Mouse (Mus musculus) megakaryocyte, embryonic 14.5 days (primary cell): ENCODE results near the gene Bfsp2. TPM values are rescaled to one million over a fixed set of nuclear protein-coding genes. Genes with fewer than 3 reads are reported as not detected.

Source experiments
- H3K27me3 ChIP-seq: replicated peaks from 2 replicates; pipeline ENCODE3; 2012; ENCODE audit warnings: inconsistent platforms
- H3K36me3 ChIP-seq: replicated peaks from 2 replicates; pipeline ENCODE3; 2012; ENCODE audit warnings: low read length, inconsistent platforms, mixed read lengths
- H3K4me1 ChIP-seq: 2 replicates; pipeline ENCODE4 v1.6.1; 2012; ENCODE audit warnings: inconsistent platforms
- H3K4me3 ChIP-seq: replicated peaks from 2 replicates; pipeline ENCODE3; 2012; ENCODE audit warnings: moderate library complexity, mild to moderate bottlenecking, inconsistent platforms
- H3K9me3 ChIP-seq: 2 replicates; pipeline ENCODE4 v1.6.1; 2012; ENCODE audit warnings: inconsistent platforms
- FLI1 ChIP-seq: IDR thresholded peaks from 2 replicates; pipeline ENCODE4 v1.6.1; 2012; ENCODE audit warnings: low read length, inconsistent platforms, mixed read lengths
- GATA1 ChIP-seq: IDR thresholded peaks from 3 replicates; pipeline ENCODE4 v1.6.1; 2012; ENCODE audit warnings: mixed read lengths, low read length, inconsistent platforms, borderline replicate concordance
- polyA plus RNA-seq: library from polyadenylated mRNA; stranded (reverse); fragments of >175 nt; gene quantifications from 2 replicates; pipeline ENCODE4 v1.2.3, GENCODE M21; 2012; ENCODE audit warnings: low replicate concordance; ENCODE audit not compliant: insufficient read depth

Bfsp2 gene
- polyA plus RNA-seq, 1 experiment: 0.95 TPM

GRCm38 (mm10) chr9:103387011-103387653, 93.1 kb downstream of the Bfsp2 start:
- peaks cover 4% of the 10 kb centered on the region; the same call in 1 of the 2 replicates for H3K9me3 ChIP-seq
- no peaks in the 10 kb centered on the region for H3K36me3 ChIP-seq
- TF ChIP-seq FLI1: no peak
- no peak for TF ChIP-seq GATA1
- H3K4me1 ChIP-seq: peaks cover 21% of the 10 kb centered on the region
- no peak overlapping the region for H3K4me3 ChIP-seq
- peaks cover 6% of the 10 kb centered on the region for H3K27me3 ChIP-seq

- Histone ChIP-seq H3K4me1 (peaks cover 18% of the 10 kb centered on the region), H3K36me3 (no peaks in the 10 kb centered on the region), H3K4me3 (no peak overlapping the region), H3K27me3 (peaks cover 1% of the 10 kb centered on the region), H3K9me3 (peaks cover under 1% of the 10 kb centered on the region; the same call in 1 of the 2 replicates)
- TF ChIP-seq GATA1: no peak
- no peak for TF ChIP-seq FLI1
Measured at GRCm38 (mm10) chr9:103386573-103386972, 93.6 kb downstream of the Bfsp2 start.

GRCm38 (mm10) chr9:103385600-103385999, 94.6 kb downstream of the Bfsp2 start:
- Histone ChIP-seq H3K36me3 (no peaks in the 10 kb centered on the region), H3K27me3 (no peaks in the 10 kb centered on the region), H3K4me1 (peaks cover 18% of the 10 kb centered on the region), H3K9me3 (no peaks in the 10 kb centered on the region), H3K4me3 (no peak overlapping the region)
- TF ChIP-seq FLI1: no peak
- no peak for TF ChIP-seq GATA1

- peaks cover 21% of the 10 kb centered on the region for H3K4me1 ChIP-seq
- no peak overlapping the region for H3K4me3 ChIP-seq
- H3K36me3 ChIP-seq: no peaks in the 10 kb centered on the region
- H3K27me3 ChIP-seq: no peaks in the 10 kb centered on the region
- no peaks in the 10 kb centered on the region for H3K9me3 ChIP-seq
- TF ChIP-seq FLI1: no peak
- TF ChIP-seq GATA1: no peak
Measured at GRCm38 (mm10) chr9:103384141-103384796, 96.0 kb downstream of the Bfsp2 start.

GRCm38 (mm10) chr9:103383576-103383975, 96.6 kb downstream of the Bfsp2 start:
- H3K4me1 ChIP-seq: peaks cover 21% of the 10 kb centered on the region
- TF ChIP-seq GATA1 (no peak), FLI1 (no peak)
- H3K27me3 ChIP-seq: no peaks in the 10 kb centered on the region

GRCm38 (mm10) chr9:103382989-103383388, 97.2 kb downstream of the Bfsp2 start:
- no peaks in the 10 kb centered on the region for H3K36me3 ChIP-seq
- no peak overlapping the region for H3K4me3 ChIP-seq
- H3K27me3 ChIP-seq: no peaks in the 10 kb centered on the region
- TF ChIP-seq FLI1 (no peak), GATA1 (no peak)
- no peaks in the 10 kb centered on the region for H3K9me3 ChIP-seq
- peaks cover 21% of the 10 kb centered on the region for H3K4me1 ChIP-seq

More at GRCm38 (mm10) chr9:103383576-103383975, 96.6 kb downstream of the Bfsp2 start:
- no peaks in the 10 kb centered on the region for H3K36me3 ChIP-seq
- H3K4me3 ChIP-seq: no peak overlapping the region
- H3K9me3 ChIP-seq: no peaks in the 10 kb centered on the region

- Histone ChIP-seq H3K27me3 (peaks cover 4% of the 10 kb centered on the region), H3K36me3 (no peaks in the 10 kb centered on the region), H3K4me3 (no peak overlapping the region), H3K9me3 (no peaks in the 10 kb centered on the region), H3K4me1 (peaks cover 21% of the 10 kb centered on the region)
- TF ChIP-seq FLI1 (no peak), GATA1 (no peak)
Measured at GRCm38 (mm10) chr9:103380566-103380965, 99.7 kb downstream of the Bfsp2 start.

- Histone ChIP-seq H3K9me3 (no peaks in the 10 kb centered on the region), H3K4me3 (no peak overlapping the region), H3K36me3 (no peaks in the 10 kb centered on the region), H3K27me3 (peaks cover 4% of the 10 kb centered on the region), H3K4me1 (peaks cover 18% of the 10 kb centered on the region)
- TF ChIP-seq FLI1: no peak
- TF ChIP-seq GATA1: no peak
Measured at GRCm38 (mm10) chr9:103379199-103379598, 101.0 kb downstream of the Bfsp2 start.

GRCm38 (mm10) chr9:103378686-103379085, 101.5 kb downstream of the Bfsp2 start:
- peaks cover 6% of the 10 kb centered on the region for H3K27me3 ChIP-seq
- no peak for TF ChIP-seq GATA1
- TF ChIP-seq FLI1: no peak
- no peaks in the 10 kb centered on the region for H3K36me3 ChIP-seq
- H3K4me1 ChIP-seq: peaks cover 18% of the 10 kb centered on the region
- H3K4me3 ChIP-seq: no peak overlapping the region
- no peaks in the 10 kb centered on the region for H3K9me3 ChIP-seq

- peaks cover 6% of the 10 kb centered on the region for H3K27me3 ChIP-seq
- no peaks in the 10 kb centered on the region for H3K36me3 ChIP-seq
- no peak overlapping the region for H3K4me3 ChIP-seq
- peaks cover 12% of the 10 kb centered on the region for H3K4me1 ChIP-seq
- H3K9me3 ChIP-seq: no peaks in the 10 kb centered on the region
- TF ChIP-seq FLI1 (no peak), GATA1 (no peak)
Measured at GRCm38 (mm10) chr9:103376346-103377320, 103.6 kb downstream of the Bfsp2 start.

Other genes with a start within 250 kb of the Bfsp2 start
- 7.8 and 56.8 TPM in 2 replicates for gene Trf, start 250.0 kb downstream of the Bfsp2 start, polyA plus RNA-seq
- gene 1300017J02Rik, start 175.3 kb downstream of the Bfsp2 start, polyA plus RNA-seq: not detected in 2 replicates
- 8.6 and 13.7 TPM in 2 replicates for gene Topbp1, start 175.2 kb downstream of the Bfsp2 start, polyA plus RNA-seq
- 71.9 and 112 TPM in 2 replicates for gene Cdv3, start 114.6 kb downstream of the Bfsp2 start, polyA plus RNA-seq